Mouse (Mus musculus) embryonic fibroblast, embryonic 13.5 days (primary cell): ENCODE results near the gene Evi5.

Experiments
- CTCF ChIP-seq: IDR thresholded peaks from 2 replicates; pipeline ENCODE4 v1.5.1; 2011; ENCODE audit warnings: mild to moderate bottlenecking, control low read depth, low read length, moderate library complexity, borderline replicate concordance; ENCODE audit not compliant: insufficient read depth
- POLR2A ChIP-seq: IDR thresholded peaks from 2 replicates; pipeline ENCODE4 v1.6.1; 2011; ENCODE audit warnings: low read depth, mild to moderate bottlenecking, control low read depth, low read length, moderate library complexity

DNA sequence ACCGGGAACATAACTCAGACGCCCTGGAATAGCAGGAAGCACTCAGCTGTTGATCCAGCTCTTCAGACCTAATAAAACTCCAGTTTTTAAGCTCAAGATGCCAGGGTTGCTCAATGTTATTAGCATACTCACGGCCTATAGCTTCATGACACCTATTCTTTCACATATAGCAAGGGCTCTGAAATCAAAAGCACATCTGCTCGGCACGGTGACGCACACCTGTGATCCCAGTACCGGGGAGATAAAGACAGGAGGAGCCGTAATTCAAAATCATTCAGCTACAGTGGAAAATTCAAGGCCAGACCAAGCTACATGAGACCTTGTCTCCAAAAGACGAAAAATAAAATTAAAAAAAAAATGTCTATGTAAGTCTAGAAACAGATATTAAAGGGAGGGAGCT lies 173.2 kb downstream of the Evi5 start:
- TF ChIP-seq POLR2A = no peak
- TF ChIP-seq CTCF = no peak
